Comparison of ENCODE assay signal across 11 mouse cellular contexts in the genomic region with DNA sequence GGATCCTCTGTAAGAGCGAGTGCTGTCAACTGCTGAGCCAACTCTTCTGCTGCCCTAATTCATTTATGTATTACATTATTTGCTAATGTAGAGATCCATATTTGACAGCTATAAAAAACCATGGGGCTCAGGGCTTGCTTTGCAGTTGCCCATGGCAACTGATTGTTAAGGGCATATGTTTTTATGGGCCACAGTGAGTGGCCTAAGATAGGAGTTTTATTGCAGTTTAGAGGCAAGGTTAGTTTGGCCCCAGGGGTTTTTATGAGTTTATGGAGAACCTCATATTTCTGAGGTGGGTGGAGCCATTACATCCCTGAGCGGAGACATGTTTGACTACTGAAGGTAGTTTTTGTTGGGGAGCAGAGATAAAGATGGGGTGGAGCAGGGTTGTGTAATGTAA. TPM values are rescaled to one million over a fixed set of nuclear protein-coding genes. Genes with fewer than 3 reads are reported as not detected.
DNase-seq lines count a peak whose midpoint lies in the region; ATAC-seq and TF ChIP-seq lines count a peak whose summit lies in the region.
"Had no signal": no experiment of that assay in that cellular context is flagged by ENCODE, and none has a peak within 500 bp of the region (broad histone marks: within the 10 kb centered on the region; RNA-seq: fewer than 3 reads in every experiment).

No protein-coding gene starts in this region.

- H3ac ChIP-seq in myocyte (ENCODE audit: control insufficient read depth, insufficient read length), result no peak overlapping the region

- no peak overlapping the region; the same call in 1 of the 2 replicates for H3K4me3 ChIP-seq in heart, embryonic 15.5 days
- H3K4me3 ChIP-seq in heart, adult 2 months, result no peak overlapping the region
- no peak overlapping the region for H3K4me3 ChIP-seq in embryonic facial prominence, embryonic 11.5 days (ENCODE audit: low read depth, low read length)
- peak overlapping the region; percentile 92 for H3K4me3 ChIP-seq in intestine, embryonic 15.5 days (replicated peaks)
- peak overlapping the region; percentile 49 for H3K4me3 ChIP-seq in myocyte

- intact Hi-C loops in heart, adult 2 months (cut with DNase I), result no loop called here

- no peaks in the 10 kb centered on the region for H3K36me3 ChIP-seq in heart, embryonic 15.5 days
- H3K36me3 ChIP-seq in heart, adult 2 months (ENCODE audit: control insufficient read depth, insufficient read depth, low read length), result no peaks in the 10 kb centered on the region
- no peaks in the 10 kb centered on the region for H3K36me3 ChIP-seq in embryonic facial prominence, embryonic 11.5 days (replicated peaks; ENCODE audit: control insufficient read depth, insufficient read depth, low read depth, low read length)
- peaks cover 4% of the 10 kb centered on the region; the same call in 1 of the 2 replicates for H3K36me3 ChIP-seq in intestine, embryonic 15.5 days
- H3K36me3 ChIP-seq in myocyte (ENCODE audit: control insufficient read depth, insufficient read depth), result no peaks in the 10 kb centered on the region
- H3K36me3 ChIP-seq: liver, embryonic 12.5 days had no signal

- TF ChIP-seq POLR2A in heart, adult 2 months (IDR thresholded peaks at IDR 0.05; ENCODE audit: insufficient read depth, low read depth, low read length), result no peak
- TF ChIP-seq POLR2A in myocyte (IDR thresholded peaks at IDR 0.05; ENCODE audit: insufficient read length, low read depth), result no peak

- DNase-seq in heart, adult 2 months, result no peak
- no peak for DNase-seq in embryonic facial prominence, embryonic 11.5 days (ENCODE audit: low spot score)
- DNase-seq in gastrocnemius, postnatal 25 days, result no peak
- no peak for DNase-seq in layer of hippocampus, adult 9-11 months
- DNase-seq in thymus, adult 18-20 months, result no peak
- DNase-seq: kidney, adult 18-20 months had no signal

- peaks cover 1% of the 10 kb centered on the region; the same call in 1 of the 2 replicates for H3K79me2 ChIP-seq in heart, adult 2 months (replicated peaks; ENCODE audit: control insufficient read depth, insufficient read depth, low read length)
- peaks cover 47% of the 10 kb centered on the region for H3K79me2 ChIP-seq in myocyte (ENCODE audit: control insufficient read depth, insufficient read depth)

- no peak overlapping the region for H3K27ac ChIP-seq in heart, embryonic 15.5 days
- no peak overlapping the region for H3K27ac ChIP-seq in heart, adult 2 months
- no peak overlapping the region for H3K27ac ChIP-seq in embryonic facial prominence, embryonic 11.5 days (replicated peaks; ENCODE audit: low read depth, low read length)
- H3K27ac ChIP-seq in intestine, embryonic 15.5 days, result peak overlapping the region; percentile 62
- H3K27ac ChIP-seq: liver, embryonic 12.5 days had no signal

- ATAC-seq in heart, embryonic 15.5 days (replicated peaks; ENCODE audit: insufficient number of reproducible peaks, insufficient read depth, low FRiP score, low read depth), result no peak
- ATAC-seq in embryonic facial prominence, embryonic 11.5 days (replicated peaks; ENCODE audit: insufficient number of reproducible peaks, low FRiP score, low TSS enrichment, low read depth), result no peak
- ATAC-seq in intestine, embryonic 15.5 days, result peak; percentile 52
- ATAC-seq: activated CD4-positive, CD25-positive, alpha-beta regulatory T cell, adult 4 months; liver, embryonic 12.5 days had no signal

- no peaks in the 10 kb centered on the region for H3K27me3 ChIP-seq in heart, embryonic 15.5 days
- H3K27me3 ChIP-seq in heart, adult 2 months (ENCODE audit: control insufficient read depth, insufficient read depth, low read length), result no peaks in the 10 kb centered on the region
- H3K27me3 ChIP-seq in embryonic facial prominence, embryonic 11.5 days (ENCODE audit: control insufficient read depth, insufficient read depth, low read length), result no peaks in the 10 kb centered on the region
- no peaks in the 10 kb centered on the region for H3K27me3 ChIP-seq in intestine, embryonic 15.5 days (replicated peaks)
- H3K27me3 ChIP-seq in myocyte (ENCODE audit: control insufficient read depth, insufficient read depth, insufficient read length), result no peaks in the 10 kb centered on the region
- H3K27me3 ChIP-seq: liver, embryonic 12.5 days had no signal

- WGBS in heart, embryonic 15.5 days, result 82% methylated on average over 2 of the region's 2 CpGs
- 98% methylated on average over 2 of the region's 2 CpGs for WGBS in heart, adult 2 months
- 90% methylated on average over 2 of the region's 2 CpGs for WGBS in embryonic facial prominence, embryonic 11.5 days
- WGBS in intestine, embryonic 15.5 days, result 69% methylated on average over 2 of the region's 2 CpGs

- no peak for TF ChIP-seq EP300 in heart, adult 2 months (IDR thresholded peaks at IDR 0.05; ENCODE audit: insufficient read depth, low read depth, low read length)

- H3K9ac ChIP-seq in heart, embryonic 15.5 days, result no peak overlapping the region
- H3K9ac ChIP-seq in heart, adult 2 months (ENCODE audit: low read depth, low read length), result no peak overlapping the region
- H3K9ac ChIP-seq in embryonic facial prominence, embryonic 11.5 days (replicated peaks; ENCODE audit: low read length), result no peak overlapping the region
- H3K9ac ChIP-seq in intestine, embryonic 15.5 days, result no peak overlapping the region

- H3K4me1 ChIP-seq in heart, embryonic 15.5 days (replicated peaks), result peaks cover 16% of the 10 kb centered on the region
- H3K4me1 ChIP-seq in heart, adult 2 months (ENCODE audit: control insufficient read depth, insufficient read depth, low read length), result no peaks in the 10 kb centered on the region; the same call in none of the 2 replicates
- H3K4me1 ChIP-seq in embryonic facial prominence, embryonic 11.5 days (ENCODE audit: control insufficient read depth, insufficient read depth, low read length), result no peaks in the 10 kb centered on the region
- H3K4me1 ChIP-seq in intestine, embryonic 15.5 days (replicated peaks), result peaks cover 10% of the 10 kb centered on the region; the same call in 1 of the 2 replicates

- no peaks in the 10 kb centered on the region for H3K9me3 ChIP-seq in heart, embryonic 15.5 days (replicated peaks)
- no peaks in the 10 kb centered on the region for H3K9me3 ChIP-seq in embryonic facial prominence, embryonic 11.5 days (replicated peaks; ENCODE audit: control insufficient read depth, low read length)
- no peaks in the 10 kb centered on the region for H3K9me3 ChIP-seq in intestine, embryonic 15.5 days
- H3K9me3 ChIP-seq: liver, embryonic 12.5 days had no signal

- TF ChIP-seq CTCF in heart, adult 2 months (IDR thresholded peaks at IDR 0.05), result no peak

- peak overlapping the region; percentile 67; the same call in 1 of the 2 replicates for H3K4me2 ChIP-seq in heart, embryonic 15.5 days
- H3K4me2 ChIP-seq in embryonic facial prominence, embryonic 11.5 days (ENCODE audit: low read depth, low read length), result 0 out of 2 replicates have a peak overlapping the region, but pooled peaks have one; percentile 5
- peak overlapping the region; percentile 62 for H3K4me2 ChIP-seq in intestine, embryonic 15.5 days (replicated peaks)
- H3K4me2 ChIP-seq in myocyte (ENCODE audit: low read depth), result peak overlapping the region; percentile 77

TF ChIP-seq in myocyte, 11 proteins besides CTCF, POLR2A, EP300 and RAD21:
- no peak for TF ChIP-seq REST (IDR thresholded peaks at IDR 0.05; ENCODE audit: insufficient read depth, insufficient read length)
- TF ChIP-seq TCF3 (IDR thresholded peaks at IDR 0.05; ENCODE audit: insufficient read length, low read depth), result no peak
- TF ChIP-seq MAX (IDR thresholded peaks at IDR 0.05; ENCODE audit: low read depth), result no peak
- TF ChIP-seq POLR2AphosphoS2 (IDR thresholded peaks at IDR 0.05; ENCODE audit: insufficient read length, low read depth), result no peak
- TF ChIP-seq USF1 (IDR thresholded peaks at IDR 0.05; ENCODE audit: low read depth), result no peak
- no peak for TF ChIP-seq CEBPB (IDR thresholded peaks at IDR 0.05; ENCODE audit: insufficient read depth, poor library complexity, severe bottlenecking)
- no peak for TF ChIP-seq TCF12 (IDR thresholded peaks at IDR 0.05; ENCODE audit: insufficient read depth, poor library complexity, severe bottlenecking)
- no peak for TF ChIP-seq MYOD1 (IDR thresholded peaks at IDR 0.05; ENCODE audit: control insufficient read depth in 1 of 3, insufficient read length in 2 of 3, low read depth in 2 of 3)
- TF ChIP-seq E2F4 (IDR thresholded peaks at IDR 0.05; ENCODE audit: insufficient read depth), result no peak
- no peak for TF ChIP-seq MYOG (IDR thresholded peaks at IDR 0.05; ENCODE audit: control insufficient read depth in 1 of 3, insufficient read depth in 1 of 3, insufficient read length in 2 of 3, low read depth in 2 of 3)
- no peak for TF ChIP-seq SRF (IDR thresholded peaks at IDR 0.05; ENCODE audit: control insufficient read depth, insufficient read length, low read depth)

RNA-seq across cellular contexts. Expression of a gene that starts 1.7 kb away (rescaled TPM):
- polyA plus RNA-seq in heart, embryonic 15.5 days (2015; fragmentation: Nextera tagmentation; extraction: Ambion mirVana), result 34.8 and 52.4 TPM in 2 replicates
- 1 to 10 TPM; 8.0 to 10.0 TPM for total RNA-seq in heart, adult 2 months (2021)
- polyA plus RNA-seq in heart, adult 2 months (2012; rRNA removed), result 8.5 and 14.1 TPM in 2 replicates
- 104 and 109 TPM in 2 replicates for polyA plus RNA-seq in embryonic facial prominence, embryonic 11.5 days (2014; fragmentation: Nextera tagmentation; extraction: Ambion mirVana)
- 144 and 150 TPM in 2 replicates for polyA plus RNA-seq in intestine, embryonic 15.5 days (2015; fragmentation: Nextera tagmentation; extraction: Ambion mirVana)
- 48.7 TPM for polyA plus RNA-seq in myocyte (2012; fragmentation: generic; extraction: Trizol)
- total RNA-seq in gastrocnemius, postnatal 25 days (2021), result 1 to 10 TPM; 6.2 to 6.8 TPM

Comparison
In these comparisons a context has a peak if more than half of its experiments do, and no peak if none do; other contexts are left out.
1. H3K4me2 ChIP-seq: peak in every context shown above with its lines; median percentile 77 in myocyte; 67 in heart, embryonic 15.5 days; 62 in intestine, embryonic 15.5 days; 5 in embryonic facial prominence, embryonic 11.5 days.
2. H3K4me3 ChIP-seq: peak in intestine, embryonic 15.5 days (single experiment) and myocyte (single experiment); none in heart, embryonic 15.5 days (single experiment), heart, adult 2 months (single experiment) and embryonic facial prominence, embryonic 11.5 days (single experiment).